Mouse (Mus musculus): ENCODE results near the gene Abhd5. TPM values are rescaled to one million over a fixed set of nuclear protein-coding genes. Genes with fewer than 3 reads are reported as not detected.

Abhd5 gene
- total and polyA plus RNA-seq, 3 experiments, result 6.0 to 12.2 (median 8.8) TPM

DNA sequence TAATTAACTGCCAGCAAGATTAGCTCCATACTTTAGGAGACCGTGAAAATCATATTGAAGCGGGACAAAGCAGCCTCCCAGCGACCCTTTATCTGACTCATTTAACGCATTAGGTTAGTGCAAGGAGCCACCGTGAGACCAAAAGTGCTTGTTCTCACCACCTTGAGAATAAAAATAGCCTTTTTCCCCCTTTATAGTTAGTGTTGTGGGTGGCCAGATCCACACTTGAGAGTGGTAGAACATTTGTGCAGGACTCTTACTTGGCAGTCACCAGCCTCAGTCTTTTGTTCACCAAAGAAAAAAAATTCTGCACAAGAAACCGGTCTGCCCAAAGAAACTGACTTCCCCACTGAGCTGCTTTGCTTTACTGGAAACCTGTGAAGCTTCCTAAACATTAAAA is 29.6 kb downstream of the Abhd5 start:
- no peaks in the 10 kb centered on the region for H3K79me2 ChIP-seq (replicated peaks; ENCODE audit: control insufficient read depth, extremely low read depth, insufficient read depth, poor library complexity, severe bottlenecking)
- DNase-seq (ENCODE audit: extremely low read depth), result no peak
- H3K4me1 ChIP-seq (ENCODE audit: control insufficient read depth in 1 of 2, insufficient read depth in 2 of 2), result peaks cover 0 to 13% of the 10 kb centered on the region in 2 experiments; a peak in 2 of 4 replicates
- H3K9me3 ChIP-seq (replicated peaks; ENCODE audit: low read length), result no peaks in the 10 kb centered on the region
- H3K4me2 ChIP-seq (ENCODE audit: insufficient read depth, low read depth, poor library complexity, severe bottlenecking), result no peak overlapping the region
- no peak overlapping the region for H3K27ac ChIP-seq (ENCODE audit: insufficient read depth, low read depth)
- in situ Hi-C loops (cut with MboI; ENCODE audit: low pct_ligation_motif_present, low pct_unique_long_range_greater_than_20kb, low sequenced_read_pairs) (no loop called here), dilution Hi-C loops (cut with MboI; ENCODE audit: extremely low pct_ligation_motif_present, extremely low pct_unique_long_range_greater_than_20kb, low sequenced_read_pairs) (no loop called here)
- no peak for TF ChIP-seq SMC3 (IDR thresholded peaks at IDR 0.05; ENCODE audit: low read depth, low read length)
- no peak for TF ChIP-seq UBTF (IDR thresholded peaks at IDR 0.05; ENCODE audit: low read depth, low read length)
- TF ChIP-seq ZKSCAN1 (IDR thresholded peaks at IDR 0.05; ENCODE audit: borderline replicate concordance, low read depth, low read length), result no peak
- TF ChIP-seq KAT2A (IDR thresholded peaks at IDR 0.05; ENCODE audit: insufficient replicate concordance, low read length), result no peak
- TF ChIP-seq RCOR1 (conservative IDR thresholded peaks at IDR 0.05; ENCODE audit: low read depth, low read length), result no peak
- TF ChIP-seq MYC (IDR thresholded peaks at IDR 0.05; ENCODE audit: low read depth, low read length), result no peak
- TF ChIP-seq MXI1 (IDR thresholded peaks at IDR 0.05; ENCODE audit: low read depth, low read length), result no peak
- H3K27me3 ChIP-seq (replicated peaks), result no peaks in the 10 kb centered on the region
- H3K9ac ChIP-seq (ENCODE audit: insufficient read depth, low read depth), result no peak overlapping the region
- no peak overlapping the region for H3K4me3 ChIP-seq (replicated peaks in 1 of 3; ENCODE audit: low read depth in 2 of 3, low read length in 2 of 3, poor library complexity in 1 of 3)
- H3K36me3 ChIP-seq (replicated peaks in 1 of 2; ENCODE audit: control insufficient read depth in 1 of 2, insufficient read depth in 1 of 2, low read length in 1 of 2), result peaks cover 4 to 41% of the 10 kb centered on the region in 2 experiments

- TF ChIP-seq POLR2AphosphoS2 (IDR thresholded peaks at IDR 0.05; ENCODE audit: low read depth, low read length) (no peak), KAT2A (IDR thresholded peaks at IDR 0.05; ENCODE audit: insufficient replicate concordance, low read length) (no peak), TBP (conservative IDR thresholded peaks at IDR 0.05; ENCODE audit: low read depth, low read length) (no peak), RAD21 (IDR thresholded peaks at IDR 0.05; ENCODE audit: low read depth, low read length) (no peak), CHD2 (IDR thresholded peaks at IDR 0.05; ENCODE audit: low read length) (no peak), USF1 (IDR thresholded peaks at IDR 0.05; ENCODE audit: low read depth, low read length) (no peak), GABPA (IDR thresholded peaks at IDR 0.05; ENCODE audit: insufficient replicate concordance, low read depth, low read length) (no peak), ELF1 (IDR thresholded peaks at IDR 0.05; ENCODE audit: low read depth, low read length) (no peak), CTCF (conservative IDR thresholded peaks at IDR 0.05 in 1 of 2, IDR thresholded peaks at IDR 0.05 in 1 of 2; ENCODE audit: low read depth in 2 of 2, low read length in 2 of 2) (no peak), NELFE (IDR thresholded peaks at IDR 0.05; ENCODE audit: low read depth, low read length) (no peak), UBTF (IDR thresholded peaks at IDR 0.05; ENCODE audit: low read depth, low read length) (no peak), BHLHE40 (IDR thresholded peaks at IDR 0.05; ENCODE audit: low read depth, low read length) (no peak), MAFK (IDR thresholded peaks at IDR 0.05; ENCODE audit: insufficient replicate concordance, low read length) (no peak), ZC3H11A (IDR thresholded peaks at IDR 0.05; ENCODE audit: low read depth, low read length) (no peak), ZNF384 (IDR thresholded peaks at IDR 0.05; ENCODE audit: low read depth, low read length) (no peak), ETS1 (conservative IDR thresholded peaks at IDR 0.05; ENCODE audit: low read depth, low read length) (no peak), PAX5 (IDR thresholded peaks at IDR 0.05; ENCODE audit: low read length) (no peak)
- in situ Hi-C loops (cut with MboI; ENCODE audit: low pct_ligation_motif_present, low pct_unique_long_range_greater_than_20kb, low sequenced_read_pairs), result no loop called here
Observed at GRCm38 (mm10) chr9:122382006-122382405, 30.6 kb downstream of the Abhd5 start.

More at GRCm38 (mm10) chr9:122382006-122382405, 30.6 kb downstream of the Abhd5 start:
- no peak overlapping the region for H3K27ac ChIP-seq (ENCODE audit: insufficient read depth, low read depth)
- H3K79me2 ChIP-seq (replicated peaks; ENCODE audit: control insufficient read depth, extremely low read depth, insufficient read depth, poor library complexity, severe bottlenecking), result no peaks in the 10 kb centered on the region
- H3K36me3 ChIP-seq (replicated peaks in 1 of 2; ENCODE audit: control insufficient read depth in 1 of 2, insufficient read depth in 1 of 2, low read length in 1 of 2), result peaks cover 4 to 36% of the 10 kb centered on the region in 2 experiments
- no peak for DNase-seq (ENCODE audit: extremely low read depth)
- H3K4me2 ChIP-seq (ENCODE audit: insufficient read depth, low read depth, poor library complexity, severe bottlenecking), result no peak overlapping the region
- dilution Hi-C loops (cut with MboI; ENCODE audit: extremely low pct_ligation_motif_present, extremely low pct_unique_long_range_greater_than_20kb, low sequenced_read_pairs), result no loop called here
- H3K4me3 ChIP-seq (replicated peaks in 1 of 3; ENCODE audit: low read depth in 2 of 3, low read length in 2 of 3, poor library complexity in 1 of 3), result no peak overlapping the region
- H3K9ac ChIP-seq (ENCODE audit: insufficient read depth, low read depth), result no peak overlapping the region
- peaks cover 0 to 9% of the 10 kb centered on the region in 2 experiments; a peak in 1 of 4 replicates for H3K4me1 ChIP-seq (ENCODE audit: control insufficient read depth in 1 of 2, insufficient read depth in 2 of 2)
- H3K27me3 ChIP-seq (replicated peaks), result no peaks in the 10 kb centered on the region
- H3K9me3 ChIP-seq (replicated peaks; ENCODE audit: low read length), result no peaks in the 10 kb centered on the region
